Mouse (Mus musculus) heart, postnatal 10 days (tissue): ENCODE results near the gene Exoc6b. TPM values are rescaled to one million over a fixed set of nuclear protein-coding genes. Genes with fewer than 3 reads are reported as not detected.

Experiments used
- DNase-seq, 2 experiments: peaks; one replicate each; pipeline ENCODE4 v3.0.0; 2021
- intact Hi-C: fragments of 180-260 bp; cut with DNase I; formaldehyde crosslinking; loops from one replicate; pipeline ENCODE4 v1.15.1; 2025
- total RNA-seq, 2 experiments: library from RNA; stranded (reverse); gene quantifications; 2 replicates each; pipeline ENCODE4 v1.2.3; 2021

Exoc6b gene
- total RNA-seq, 2 experiments from 2014 or later = 21.8 to 24.2 TPM

- DNase-seq = peak; percentile 11 to 25
- intact Hi-C loops = loop anchor here (1.0 to 10.0 kb wide), 7 partner anchors 85 to 496 kb away; no protein-coding TSS in a partner anchor
These were observed 478.2 kb downstream of the Exoc6b start for GRCm38 (mm10) chr6:84590961-84591745.

DNA sequence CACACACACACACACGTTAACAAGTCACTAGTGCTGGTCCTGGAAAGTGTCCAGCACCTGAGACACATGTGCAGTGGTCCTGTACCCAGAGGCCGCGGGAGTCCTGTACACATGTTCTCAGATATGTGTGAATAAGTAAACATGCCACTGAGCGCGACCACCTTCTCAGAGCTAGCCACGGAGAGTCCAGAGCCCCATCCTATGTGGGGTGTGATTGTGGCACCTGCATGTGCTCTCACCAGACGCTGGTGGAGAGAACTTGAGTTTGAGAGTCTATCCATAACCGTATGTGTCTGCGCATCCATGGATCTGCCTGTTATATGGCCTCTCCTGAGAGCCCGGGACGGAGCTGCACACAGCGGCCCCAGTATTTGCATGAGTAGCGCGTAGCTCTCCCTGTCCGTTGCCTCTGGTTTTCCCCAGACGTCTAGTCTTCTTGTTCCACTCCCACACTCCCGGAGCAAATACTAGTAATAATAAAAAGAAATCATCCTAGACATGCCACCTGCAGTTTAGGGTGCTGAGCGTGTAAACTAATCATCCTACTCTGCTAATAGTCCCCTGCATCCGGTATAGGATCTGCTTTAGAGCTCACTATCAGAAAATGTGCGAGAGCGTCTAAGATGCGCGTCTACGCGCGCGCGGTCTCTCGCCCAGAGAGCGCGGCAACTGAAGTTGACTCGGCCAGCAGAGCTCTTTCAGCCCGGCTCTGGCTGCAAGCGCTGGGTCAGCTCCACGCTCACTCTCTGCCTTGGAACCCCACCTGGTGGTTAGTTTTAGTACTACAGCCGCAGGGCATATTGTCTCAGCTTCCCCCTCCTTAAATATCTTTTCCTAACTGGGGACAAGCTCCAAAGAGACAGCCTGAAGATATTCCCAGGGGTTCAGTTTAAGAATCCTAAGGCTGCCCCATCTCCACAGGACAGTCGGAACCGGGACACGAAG lies 479.3 kb downstream of the Exoc6b start:
- DNase-seq = peak; percentile 89 to 95
- intact Hi-C loops = loop anchor here (1.0 to 10.0 kb wide), 7 partner anchors 84 to 495 kb away; no protein-coding TSS in a partner anchor

DNA sequence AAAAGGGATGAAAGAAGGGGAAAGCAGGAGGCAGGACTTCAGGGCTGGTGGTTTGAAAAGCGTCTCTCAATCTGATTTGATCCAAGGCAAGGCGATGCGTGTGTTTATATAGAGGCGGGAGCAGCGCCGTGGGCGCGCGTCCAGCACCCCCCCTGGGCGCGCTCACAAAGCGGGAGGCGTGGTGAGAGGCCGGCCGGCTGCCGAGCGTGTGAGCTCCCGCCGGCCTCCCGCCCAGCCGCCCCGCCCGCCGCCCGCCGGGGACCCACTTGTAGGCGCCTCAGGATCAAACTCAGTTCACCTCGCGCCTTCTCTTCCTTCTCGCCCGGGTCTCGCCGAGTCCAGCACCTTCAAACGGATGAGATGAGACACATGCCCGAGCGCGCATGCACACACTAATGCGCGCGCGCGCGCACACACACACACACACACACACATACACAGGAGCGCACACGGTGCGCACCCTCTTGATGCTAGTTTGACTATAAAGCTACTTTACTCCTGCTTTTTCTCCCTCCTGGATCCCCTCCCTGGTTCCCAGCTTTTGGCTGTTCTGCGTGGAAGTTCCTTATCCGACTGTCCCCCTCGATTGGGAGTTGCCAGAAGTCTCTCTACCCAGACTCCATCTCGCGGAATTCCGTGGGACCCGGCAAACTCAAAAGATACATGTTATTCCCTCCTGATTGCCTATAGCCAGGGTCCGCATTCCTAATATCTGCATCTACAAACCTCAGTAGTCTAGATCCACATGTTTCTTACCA lies 480.2 kb downstream of the Exoc6b start:
- peak; percentile 42 to 52 for DNase-seq
- intact Hi-C loops = no loop called here

DNA sequence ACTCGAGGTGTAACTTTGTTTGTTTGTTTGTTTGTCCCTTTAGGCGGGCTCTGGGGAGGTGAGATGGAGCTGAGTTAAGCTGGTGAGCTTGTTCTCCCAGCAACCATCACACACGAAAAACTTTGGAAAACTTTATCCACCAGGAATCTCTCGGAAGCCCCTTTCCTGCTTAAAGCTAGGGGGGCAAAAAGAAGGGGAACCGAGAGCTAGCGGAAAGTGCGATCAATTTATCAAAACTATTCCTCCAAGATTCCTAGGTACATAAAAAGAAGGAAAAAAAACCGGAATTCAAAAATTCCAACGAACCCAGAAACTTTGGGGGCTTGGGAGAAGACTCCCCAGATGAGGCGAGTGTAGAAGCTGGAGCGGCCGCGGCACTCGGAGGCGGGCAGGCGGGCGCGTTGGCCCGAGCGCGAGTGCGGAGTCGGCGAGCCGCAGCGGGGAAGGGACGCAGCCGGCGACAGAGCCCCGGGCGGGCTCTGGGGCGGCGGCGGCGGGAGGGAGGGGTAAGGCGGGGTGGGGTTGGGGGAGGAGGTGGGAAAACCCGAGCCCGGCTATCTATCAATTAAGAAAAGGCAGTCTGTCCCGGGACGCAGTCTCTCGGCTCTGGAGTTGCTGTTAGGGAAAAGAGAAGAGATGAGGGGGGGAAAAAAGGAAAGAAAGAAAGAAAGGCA lies 481.0 kb downstream of the Exoc6b start:
- peak; percentile 34 to 43 for DNase-seq
- intact Hi-C loops = no loop called here

DNA sequence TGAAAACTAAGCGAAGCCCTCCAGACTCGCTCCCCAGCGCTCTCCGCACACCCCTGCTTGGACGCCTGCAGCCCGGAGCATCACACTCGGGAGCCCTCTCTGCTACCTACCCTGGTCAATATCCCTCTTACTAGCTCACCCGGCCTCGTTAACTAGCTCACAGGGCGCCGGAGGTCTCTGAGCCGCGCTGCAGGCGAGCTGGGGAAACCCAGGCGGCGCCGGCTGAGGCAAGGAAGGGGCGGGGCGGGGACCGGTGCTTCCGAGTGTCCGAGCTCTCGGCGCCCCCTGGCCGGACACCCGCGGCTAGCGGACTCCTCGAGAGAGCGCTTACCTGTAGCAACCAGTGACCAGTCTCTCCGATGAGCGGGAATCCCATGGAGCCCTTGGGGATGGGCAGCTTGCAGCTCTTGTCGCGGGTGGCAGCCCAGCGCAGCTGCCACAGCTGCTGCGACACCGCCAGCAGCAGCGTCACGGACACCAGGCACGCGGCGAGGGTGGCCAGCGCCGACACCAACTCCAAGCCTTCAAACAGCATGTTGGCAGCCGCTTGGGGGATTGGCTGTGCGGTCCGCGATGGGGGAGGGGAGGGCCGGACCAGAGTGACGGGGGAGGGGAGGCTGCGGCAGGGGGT lies 481.7 kb downstream of the Exoc6b start:
- peak; percentile 64 to 66 for DNase-seq
- intact Hi-C loops = no loop called here

GRCm38 (mm10) chr6:84586551-84587200 lies 482.6 kb downstream of the Exoc6b start:
- DNase-seq = no peak
- intact Hi-C loops = no loop called here

DNA sequence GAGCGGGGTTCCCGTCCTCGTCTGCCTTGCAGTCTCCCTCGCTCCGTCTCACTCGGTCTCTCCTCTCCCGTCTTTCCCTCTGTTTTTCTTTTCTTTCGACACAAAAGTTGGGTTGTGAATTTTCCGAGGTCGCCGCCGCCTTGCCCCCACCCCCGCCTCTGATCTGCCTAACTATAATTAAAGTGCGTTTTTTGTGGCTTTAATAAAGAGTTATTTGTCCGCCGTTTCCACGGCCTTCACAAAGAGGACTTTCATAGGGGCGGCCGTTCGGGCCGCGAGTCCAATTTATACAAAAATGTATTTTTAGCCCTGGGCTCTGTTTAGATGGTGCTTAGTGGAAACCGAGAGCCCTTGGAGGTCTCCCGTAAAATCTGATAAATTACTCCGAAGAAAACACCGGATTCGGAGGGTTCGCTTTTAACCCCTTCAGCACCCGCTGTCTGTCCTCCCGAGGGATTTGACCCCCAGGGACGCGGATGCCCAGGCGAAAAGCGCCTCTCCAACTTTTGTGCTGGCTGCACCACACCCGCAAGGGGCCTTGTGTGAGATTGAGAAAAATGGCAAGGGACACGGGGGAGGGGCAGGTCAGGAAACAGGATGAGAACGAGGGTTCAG lies 483.5 kb downstream of the Exoc6b start:
- intact Hi-C loops = no loop called here
- peak; percentile 21 to 31 for DNase-seq

GRCm38 (mm10) chr6:84584783-84585685 lies 484.3 kb downstream of the Exoc6b start:
- intact Hi-C loops = no loop called here
- DNase-seq = peak; percentile 87 to 88

DNA sequence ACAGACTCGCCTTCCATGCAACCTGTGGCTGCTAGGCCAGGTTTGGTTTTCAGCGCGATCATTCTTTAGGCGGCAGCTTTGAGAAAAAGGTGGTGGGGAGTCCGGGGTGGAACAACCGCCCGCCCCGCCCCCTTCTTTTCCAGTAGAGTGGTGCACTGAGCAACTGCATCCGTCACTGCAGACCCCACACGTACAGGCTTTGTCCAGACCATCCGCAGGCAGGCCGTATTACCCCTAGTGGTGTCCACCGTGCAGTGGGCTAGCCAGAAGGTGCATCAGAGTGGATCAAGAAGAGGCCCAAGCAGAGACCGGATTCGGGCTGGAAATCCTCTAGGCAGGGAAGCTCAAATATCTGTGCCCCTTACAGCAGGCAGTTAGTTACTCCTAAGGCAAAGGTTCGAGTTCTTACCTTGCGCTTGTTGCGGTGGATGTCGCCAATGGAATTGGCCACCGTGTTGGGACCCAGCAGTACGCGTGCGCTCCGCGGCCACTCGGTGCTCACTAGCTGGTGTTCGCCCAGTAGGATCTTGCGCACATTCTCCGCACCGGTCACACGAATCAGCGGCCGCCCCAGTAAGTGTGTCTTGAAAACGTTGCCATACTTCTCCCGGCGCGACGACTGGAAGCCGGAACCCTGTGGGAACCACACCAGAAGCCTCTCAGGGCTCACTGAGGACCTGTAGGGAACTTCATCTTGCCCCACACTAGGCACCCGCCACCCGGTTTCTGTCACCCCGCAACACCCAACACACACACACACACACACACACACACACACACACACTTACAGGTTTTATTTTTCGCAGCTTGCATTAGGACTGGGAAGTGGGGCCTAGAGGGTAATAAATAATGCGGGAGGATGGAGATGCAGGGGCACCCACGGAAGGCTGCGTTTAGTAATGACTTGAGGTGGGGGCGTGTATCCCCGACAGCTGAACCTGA lies 485.2 kb downstream of the Exoc6b start:
- intact Hi-C loops = no loop called here
- peak; percentile 38 to 48 for DNase-seq

- intact Hi-C loops = no loop called here
- peak; percentile 83 to 85 for DNase-seq
These were observed 485.9 kb downstream of the Exoc6b start for GRCm38 (mm10) chr6:84583371-84583770.

GRCm38 (mm10) chr6:84582826-84583225 lies 486.5 kb downstream of the Exoc6b start:
- no peak for DNase-seq
- intact Hi-C loops = no loop called here

- intact Hi-C loops = no loop called here
- DNase-seq = no peak
These were observed 487.4 kb downstream of the Exoc6b start for GRCm38 (mm10) chr6:84581833-84582445.

DNA sequence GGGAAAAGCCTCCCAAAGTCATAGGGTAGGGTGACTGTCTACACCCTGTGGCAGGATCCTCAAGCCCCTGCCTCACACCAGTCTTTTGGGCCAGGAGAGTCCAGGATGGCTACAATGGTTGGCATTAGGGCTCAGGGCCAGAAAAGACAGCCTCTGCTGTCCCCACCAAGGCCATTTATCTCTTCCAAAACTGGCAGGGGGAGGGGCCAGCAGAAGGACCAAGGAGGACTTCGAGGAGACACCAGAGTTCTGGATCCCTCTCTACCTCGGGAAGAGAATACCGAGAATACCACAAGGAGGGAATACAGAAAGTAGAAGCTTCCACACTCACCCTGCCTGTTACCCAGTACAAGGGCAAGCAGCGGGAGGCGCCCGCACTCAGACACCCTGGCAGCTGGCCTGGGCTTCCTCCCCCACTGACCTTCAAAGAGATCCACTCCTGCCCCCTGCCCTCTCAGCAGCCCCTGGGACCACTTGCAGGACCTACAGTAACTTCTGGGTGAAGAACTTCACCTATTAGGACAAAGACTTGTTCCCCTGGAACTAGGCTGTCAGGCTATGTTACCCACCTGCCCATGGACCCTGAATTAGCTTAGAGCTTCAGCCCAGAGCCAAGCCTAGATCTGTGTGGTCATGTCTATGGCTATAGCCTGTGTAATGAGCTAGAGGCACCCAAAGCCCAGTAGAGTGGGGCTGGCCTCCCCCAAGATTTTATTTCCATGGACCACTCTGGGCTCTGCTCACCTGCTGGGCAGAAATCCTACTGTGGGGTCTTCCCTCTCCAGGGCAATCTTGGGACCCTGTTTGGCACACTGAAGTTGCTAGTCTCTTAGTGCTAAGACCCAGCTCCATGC lies 488.1 kb downstream of the Exoc6b start:
- peak; percentile 22 to 33 for DNase-seq
- intact Hi-C loops = no loop called here

DNA sequence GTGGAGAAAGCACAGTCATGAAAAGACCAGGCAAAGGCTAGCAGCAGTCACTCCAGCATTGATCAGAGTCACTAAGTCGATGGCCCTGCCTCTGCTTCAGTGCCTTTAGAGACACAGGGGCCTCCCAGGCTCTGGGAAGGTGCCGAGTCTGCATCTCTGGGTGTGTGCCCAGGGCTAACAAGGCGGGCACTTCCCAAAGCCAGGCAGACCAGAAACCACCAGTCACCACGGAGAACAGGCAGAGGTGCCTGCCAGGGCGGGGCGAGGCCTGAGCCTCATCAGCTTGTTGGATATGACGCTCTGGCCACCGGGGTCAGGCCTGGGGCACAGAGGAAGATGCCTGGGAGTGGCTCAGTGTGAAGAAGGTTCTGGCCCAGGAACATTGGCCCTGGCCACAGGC lies 489.8 kb downstream of the Exoc6b start:
- no peak for DNase-seq
- intact Hi-C loops = no loop called here

DNA sequence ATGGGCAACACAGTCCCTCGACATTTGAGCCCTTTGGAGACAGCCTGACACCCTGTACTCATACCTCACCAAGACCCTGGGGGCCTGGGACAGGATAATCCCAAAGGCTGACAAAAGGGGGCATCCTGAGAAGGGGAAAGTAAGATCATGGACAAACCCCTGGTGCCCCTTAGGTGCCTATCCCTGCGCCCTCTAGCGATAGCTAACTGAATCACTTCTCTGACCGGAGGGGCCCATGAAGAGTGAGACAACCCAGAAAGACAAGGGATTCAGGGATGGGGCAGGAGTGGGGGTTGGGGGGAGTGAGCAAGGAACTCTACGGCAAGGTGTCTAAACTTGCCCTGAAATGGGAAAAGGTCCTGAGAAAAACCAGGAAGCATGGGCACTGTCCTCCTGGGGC lies 490.4 kb downstream of the Exoc6b start:
- intact Hi-C loops = no loop called here
- peak; percentile 28 to 63 for DNase-seq
